Mouse (Mus musculus): ENCODE data around the gene Mapkap1.

DNA sequence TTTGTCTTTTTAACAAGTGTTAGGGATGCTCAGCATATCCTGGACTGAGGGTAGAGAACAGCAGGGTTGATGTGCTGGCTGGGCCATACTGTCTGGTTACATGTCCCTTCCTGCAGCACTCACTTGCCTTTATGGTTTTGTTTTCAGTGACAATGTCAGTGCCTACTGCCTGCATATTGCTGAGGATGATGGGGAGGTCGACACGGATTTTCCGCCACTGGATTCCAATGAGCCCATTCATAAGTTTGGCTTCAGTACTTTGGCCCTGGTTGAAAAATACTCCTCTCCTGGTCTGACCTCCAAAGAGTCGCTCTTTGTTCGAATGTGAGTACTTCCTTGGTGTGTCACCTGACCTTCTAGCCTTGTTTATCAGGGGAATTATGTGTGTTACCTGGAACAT, 112.0 kb downstream of the Mapkap1 start:
- TF ChIP-seq CTCF (IDR thresholded peaks at IDR 0.05; ENCODE audit: insufficient read depth, low read length) (no peak), POLR2A (IDR thresholded peaks at IDR 0.05; ENCODE audit: borderline replicate concordance, extremely low read depth, low read depth, low read length) (no peak)
